Mouse (Mus musculus) left cerebral cortex, postnatal 10 days (tissue): Measurements from ENCODE around the gene Phf21a. TPM values are rescaled to one million over a fixed set of nuclear protein-coding genes. Genes with fewer than 3 reads are reported as not detected.
"Not testable (repeated sequence)": the region's sequence is repeated elsewhere in the genome, so short reads cannot be mapped to it uniquely, and the experiment has no call there.

Experiments
- DNase-seq, 2 experiments: peaks; one replicate each; pipeline ENCODE4 v3.0.0; 2021 to 2022; ENCODE audit warnings: low spot score in 2 of 2, mixed read lengths in 1 of 2; ENCODE audit errors: extremely low spot score in 1 of 2
- intact Hi-C: fragments of 180-260 bp; cut with DNase I; formaldehyde crosslinking; loops from one replicate; pipeline ENCODE4 v1.15.1; 2025
- total RNA-seq, 2 experiments: library from RNA; stranded (reverse); gene quantifications; 2 replicates each; pipeline ENCODE4 v1.2.3; 2021

Gene Phf21a
- total RNA-seq, 2 experiments from 2014 or later = 67.0 to 73.3 TPM

DNA sequence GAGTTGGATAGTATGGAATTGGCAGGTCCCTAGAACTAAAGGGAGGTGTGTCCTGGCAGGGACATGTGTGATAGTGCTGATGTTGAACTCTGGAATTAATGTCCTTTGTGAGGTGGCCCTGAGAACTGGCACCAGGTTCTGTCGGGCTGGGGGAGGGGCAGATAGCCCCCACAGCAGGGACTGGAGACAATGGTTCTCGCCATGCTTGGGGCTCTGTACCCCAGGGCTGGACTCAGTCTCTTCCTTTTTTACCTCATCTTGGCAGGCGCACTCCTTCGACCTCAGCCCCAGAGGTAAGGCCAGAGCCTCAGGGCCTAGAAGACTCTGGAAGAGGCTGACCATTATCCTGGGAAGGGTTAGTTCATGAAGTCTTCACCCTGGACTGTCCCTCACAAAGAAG, 289.8 kb downstream of the Phf21a start:
- intact Hi-C loops = no loop called here
- DNase-seq = no peak

DNA sequence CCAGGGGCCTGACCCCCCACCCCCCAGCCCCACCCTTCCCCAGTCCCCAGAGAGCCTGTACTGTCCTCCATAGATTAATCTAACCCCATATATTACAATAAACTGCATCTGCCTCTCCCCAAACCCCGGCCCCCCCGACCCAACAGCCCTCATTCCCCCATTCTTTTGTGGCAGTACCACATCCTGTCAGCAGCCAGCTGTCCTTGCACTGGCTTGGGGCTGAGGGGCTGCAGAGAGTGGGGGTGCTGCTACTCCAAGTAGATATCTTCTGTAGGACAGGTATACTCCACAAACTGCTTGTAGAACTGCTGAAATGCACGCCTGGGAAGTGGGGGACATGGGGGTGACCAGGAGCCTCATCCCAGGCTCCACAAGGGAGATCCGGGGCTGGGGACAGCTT, 291.2 kb downstream of the Phf21a start:
- no peak for DNase-seq
- intact Hi-C loops = no loop called here

GRCm38 (mm10) chr2:92385113-92386051, 292.5 kb downstream of the Phf21a start:
- DNase-seq = no peak
- intact Hi-C loops = no loop called here

DNA sequence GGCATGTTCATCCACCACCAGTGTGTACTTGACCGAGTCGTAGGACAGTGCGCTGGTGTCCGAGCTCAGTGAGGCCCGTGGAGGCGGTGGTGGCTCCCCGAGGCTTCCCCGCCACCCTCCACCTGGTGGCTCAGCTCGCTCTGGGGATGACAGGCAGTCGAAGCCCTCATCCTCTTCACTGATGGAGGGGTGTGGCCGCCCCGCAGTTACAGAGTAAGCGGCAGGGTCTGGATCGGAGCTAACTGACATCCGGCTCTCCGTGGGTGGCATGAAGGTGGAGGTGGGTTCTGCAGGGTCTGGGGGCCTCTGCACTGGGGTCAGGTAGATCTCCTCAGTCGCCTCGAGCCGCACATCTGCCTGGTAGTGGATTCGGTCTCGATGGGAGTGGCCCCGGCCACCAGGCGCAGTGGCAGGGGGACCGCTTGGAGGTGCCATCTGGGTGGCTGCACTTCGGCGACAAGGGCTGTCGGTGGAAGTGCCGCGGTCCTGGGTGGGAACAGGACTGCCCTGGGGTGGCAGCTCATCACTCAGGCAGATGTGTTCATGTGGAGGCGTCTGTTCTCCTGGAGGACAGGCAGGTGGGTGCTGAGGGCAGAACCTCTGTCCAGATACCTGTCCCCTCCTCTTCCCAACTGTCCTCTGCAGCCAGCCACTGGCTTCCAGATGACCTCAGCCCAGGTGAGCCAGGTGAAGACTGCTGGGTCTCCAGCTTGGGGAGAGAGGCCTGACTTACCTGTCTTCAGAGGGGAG, 294.1 kb downstream of the Phf21a start:
- DNase-seq = peak in 1 of 2 experiments; percentile 49
- intact Hi-C loops = no loop called here

GRCm38 (mm10) chr2:92387646-92388045, 294.7 kb downstream of the Phf21a start:
- intact Hi-C loops = no loop called here
- DNase-seq = no peak

DNA sequence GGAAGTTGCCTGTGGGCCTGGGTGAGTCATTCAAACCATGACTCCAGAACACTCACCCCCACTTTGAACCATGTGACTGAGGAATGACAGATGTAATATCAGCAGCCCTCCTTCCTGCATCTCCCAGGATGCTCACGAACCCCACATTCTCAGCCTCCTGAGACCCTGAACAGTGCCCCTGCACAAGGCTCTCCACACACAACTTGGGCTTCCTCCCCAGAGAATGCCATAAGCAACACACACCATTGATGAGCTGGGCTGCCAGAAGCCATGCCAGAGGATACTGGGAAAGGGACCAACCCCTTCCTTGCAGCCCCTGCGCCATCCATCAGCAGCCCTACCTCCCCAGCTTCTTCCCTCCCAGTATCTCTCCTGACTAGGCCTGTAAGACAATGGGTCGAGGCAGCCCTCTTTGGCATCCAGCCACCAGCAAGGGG, 295.2 kb downstream of the Phf21a start:
- intact Hi-C loops = no loop called here
- peak in 1 of 2 experiments; percentile 52 for DNase-seq

DNA sequence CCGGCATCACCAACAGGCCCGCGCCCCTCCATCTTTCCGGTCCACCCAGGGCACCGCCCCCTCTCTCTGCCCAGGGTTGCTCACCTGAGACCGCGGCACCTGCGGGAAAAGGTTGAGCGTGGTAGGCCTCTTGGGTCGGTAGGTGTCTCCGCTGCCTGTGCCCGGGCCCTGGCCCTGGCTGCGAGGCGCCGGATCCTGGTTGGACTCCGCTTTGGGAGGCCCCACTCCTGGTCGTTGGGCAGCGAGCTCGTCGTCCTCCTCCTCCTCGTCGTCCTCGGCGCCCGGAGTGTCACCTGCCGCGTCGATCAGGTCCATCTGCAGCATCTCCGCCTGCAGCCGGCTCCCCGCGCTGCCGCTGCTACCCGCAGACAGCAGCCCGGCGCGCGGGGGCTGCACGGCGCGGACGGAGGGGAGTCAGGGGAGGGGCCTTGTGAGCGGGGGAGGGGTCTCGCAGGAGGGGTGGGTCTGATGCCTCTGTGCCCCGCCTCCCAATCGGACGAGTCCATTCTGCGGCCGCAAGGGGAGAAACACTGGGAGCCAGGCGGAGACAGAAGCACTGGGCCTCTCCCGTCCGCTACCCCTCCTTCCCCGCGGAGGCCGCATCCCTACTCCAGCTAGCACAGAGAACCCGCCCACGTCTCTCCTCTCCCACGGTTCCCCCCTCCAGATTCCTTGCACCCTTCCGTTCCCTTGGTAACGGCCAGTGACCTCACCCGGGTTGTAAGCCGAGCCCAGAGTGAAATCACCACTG, 296.1 kb downstream of the Phf21a start:
- intact Hi-C loops = no loop called here
- peak; percentile 92 to 94 for DNase-seq

DNA sequence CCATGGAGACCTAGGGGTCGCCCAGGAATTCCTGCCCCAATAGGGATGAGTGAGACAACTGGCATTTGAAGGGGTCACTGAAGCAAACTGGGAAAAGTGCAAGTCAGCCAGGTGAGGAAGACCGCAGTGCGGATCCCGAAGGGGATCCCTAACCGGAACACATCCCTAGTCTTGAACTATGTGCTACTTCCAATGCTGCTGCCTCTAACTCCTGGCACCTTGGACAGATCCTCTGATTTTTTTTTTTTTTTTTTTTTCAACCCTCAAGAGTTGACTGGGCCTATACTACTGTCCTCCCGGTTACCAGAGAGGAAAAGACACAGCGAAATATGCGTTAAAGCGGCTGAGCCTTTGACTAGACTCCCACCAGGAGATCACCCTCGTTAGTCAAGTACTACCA, 296.7 kb downstream of the Phf21a start:
- DNase-seq = no peak
- intact Hi-C loops = no loop called here

DNA sequence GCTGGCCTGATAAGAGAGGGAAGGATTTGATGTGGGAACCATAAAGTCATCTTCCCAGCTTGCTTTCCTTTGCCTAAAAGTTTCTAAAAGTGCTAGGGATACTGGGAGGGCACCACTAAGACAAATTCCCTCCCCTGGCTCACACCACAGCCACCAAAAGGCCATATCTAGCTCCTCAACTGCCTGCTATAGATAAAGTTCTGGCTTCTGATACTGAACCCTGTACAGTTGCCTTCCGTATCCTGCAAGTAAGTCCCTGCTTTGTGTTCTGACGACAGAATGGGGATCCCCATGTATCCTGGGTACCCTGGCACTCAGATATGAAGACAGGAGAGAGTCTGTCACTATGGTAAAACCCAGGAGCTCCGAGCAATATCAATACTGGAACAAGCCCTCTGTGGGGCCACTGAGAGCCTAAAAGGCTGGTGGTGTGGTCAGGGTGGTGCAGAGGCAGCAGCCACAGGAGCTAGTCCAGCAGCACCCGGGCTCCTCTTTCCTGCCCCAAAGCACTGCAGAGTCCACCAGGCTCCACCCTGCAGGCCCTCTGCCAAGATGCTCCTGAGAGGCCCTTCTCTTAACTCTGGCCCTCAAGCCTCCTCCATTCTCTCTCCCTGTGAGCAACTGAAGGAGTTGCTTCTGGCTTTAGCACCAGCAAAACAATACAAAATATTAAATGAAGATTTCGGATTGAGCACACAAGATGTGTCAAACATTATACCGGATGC, 297.5 kb downstream of the Phf21a start:
- intact Hi-C loops = no loop called here
- peak in 1 of 2 experiments; percentile 66 for DNase-seq

DNA sequence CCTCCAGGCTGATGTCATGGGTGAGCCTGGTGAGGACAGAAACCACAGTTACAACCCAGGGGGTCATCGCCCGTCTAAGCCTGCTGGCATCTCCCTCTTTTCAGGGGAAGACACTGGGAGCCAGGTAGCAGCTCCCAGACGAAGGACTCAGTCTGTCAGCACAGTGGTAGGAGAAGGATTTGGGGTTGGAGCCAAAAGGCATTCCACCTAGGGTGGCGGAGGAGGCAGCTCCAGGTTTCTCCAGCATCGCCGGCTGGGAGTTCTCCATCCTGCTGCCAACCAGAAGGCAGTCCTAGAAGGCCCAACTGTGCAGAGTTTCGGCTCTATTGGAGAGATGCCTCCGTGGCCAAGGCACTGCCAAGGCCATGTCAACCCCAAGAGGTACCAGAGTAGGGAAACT, 298.2 kb downstream of the Phf21a start:
- intact Hi-C loops = no loop called here
- no peak for DNase-seq

DNA sequence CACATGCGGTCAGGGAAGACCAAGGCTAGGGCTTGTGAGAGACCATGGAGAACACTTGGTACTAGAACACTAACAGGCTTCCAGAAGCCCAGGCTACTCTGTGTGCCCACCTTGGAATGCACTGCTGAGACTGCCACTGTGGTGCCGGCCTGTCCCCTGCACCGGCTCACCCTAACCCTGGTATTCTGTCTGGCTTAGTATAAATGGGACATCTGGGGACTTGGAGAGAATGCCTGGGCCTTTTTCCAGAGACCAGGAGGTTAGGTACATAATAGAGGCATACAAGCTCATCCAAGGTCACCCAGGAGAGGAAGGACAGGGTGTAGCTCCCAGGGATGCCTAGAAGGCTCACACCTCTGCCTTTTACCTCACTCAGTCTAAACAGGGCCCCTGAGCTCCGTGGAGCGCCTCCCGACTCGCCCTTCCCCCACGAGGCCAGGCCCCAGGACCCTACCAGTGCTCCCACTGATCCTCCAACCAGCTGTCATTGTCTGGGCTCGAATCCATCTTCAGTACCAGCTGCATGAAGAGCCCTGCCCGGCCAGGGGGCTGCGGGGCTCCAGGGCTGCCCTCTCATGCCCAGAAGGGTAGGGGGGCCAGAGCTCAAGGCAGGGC, 298.9 kb downstream of the Phf21a start:
- intact Hi-C loops = no loop called here
- no peak for DNase-seq

- peak in 1 of 2 experiments; percentile 65 for DNase-seq
- intact Hi-C loops = no loop called here
Observed at GRCm38 (mm10) chr2:92392318-92393264, 299.7 kb downstream of the Phf21a start.

DNA sequence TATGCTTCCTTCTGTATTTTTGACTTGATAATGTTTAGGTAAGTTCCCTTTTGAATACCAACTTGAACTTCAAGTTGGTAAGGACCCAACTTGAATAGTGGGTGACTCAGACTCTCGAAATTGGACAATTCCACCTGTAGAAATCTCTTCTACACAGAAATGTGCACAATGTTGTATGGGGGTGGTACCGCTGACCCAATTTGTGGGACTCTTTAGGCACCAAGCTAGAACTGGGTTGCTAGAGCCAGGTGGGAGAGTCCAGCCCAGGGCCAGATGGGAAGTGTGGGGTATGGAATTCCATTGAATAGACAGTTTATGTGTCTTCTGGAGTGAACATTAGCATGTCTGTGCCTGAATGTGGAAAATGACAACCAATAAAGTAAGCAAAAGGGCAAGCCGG, 302.6 kb downstream of the Phf21a start:
- DNase-seq = no peak
- intact Hi-C loops = no loop called here

DNA sequence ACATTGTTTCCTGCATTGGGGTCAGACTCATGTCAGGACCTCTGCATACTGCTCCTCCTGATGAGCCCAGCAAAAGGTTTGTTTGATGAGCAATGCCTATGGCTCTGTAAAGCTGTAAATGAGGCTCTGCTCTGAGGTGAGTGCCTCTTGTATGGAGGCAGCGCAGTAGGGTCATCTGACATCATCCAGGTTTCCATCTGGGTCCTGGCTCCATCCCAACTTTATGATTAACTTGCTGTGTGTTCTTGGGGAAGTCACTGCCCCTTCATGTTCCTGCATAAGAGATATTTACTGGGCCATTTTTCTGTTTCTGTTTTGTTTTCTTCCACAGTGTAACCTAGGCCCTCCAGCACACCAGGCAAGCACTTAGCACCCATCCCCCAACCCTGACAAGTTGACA, 304.5 kb downstream of the Phf21a start:
- intact Hi-C loops = no loop called here
- no peak for DNase-seq

- intact Hi-C loops, DNase-seq: not testable (repeated sequence)
Observed at GRCm38 (mm10) chr2:92399877-92400276, 307.0 kb downstream of the Phf21a start.

- DNase-seq = peak in 1 of 2 experiments; percentile 49
- intact Hi-C loops = no loop called here
Observed at GRCm38 (mm10) chr2:92400682-92401081, 307.8 kb downstream of the Phf21a start.

GRCm38 (mm10) chr2:92401091-92401561, 308.2 kb downstream of the Phf21a start, which contains the start of gene Mapk8ip1:
TSS of gene Mapk8ip1 (minus strand) at chr2:92401263.
- intact Hi-C loops = no loop called here
- DNase-seq = peak in 1 of 2 experiments; percentile 61
